Mouse (Mus musculus) liver (tissue): Measurements from ENCODE around the gene Rpsa.

ENCODE experiments used
- DNase-seq: peaks from one replicate; pipeline ENCODE4 v3.0.0-alpha.2; 2020; ENCODE audit warnings: mixed read lengths

The Rpsa gene

GRCm38 (mm10) chr9:120114051-120114788 lies 13.3 kb upstream of the Rpsa start:
- DNase-seq = no peak

- peak; percentile 83 for DNase-seq
Observed at GRCm38 (mm10) chr9:120114789-120115151, 12.7 kb upstream of the Rpsa start.

GRCm38 (mm10) chr9:120115580-120115979 lies 11.9 kb upstream of the Rpsa start:
- DNase-seq = peak; percentile 93

- peak; percentile 88 for DNase-seq
Observed at GRCm38 (mm10) chr9:120116184-120116624, 11.3 kb upstream of the Rpsa start.

- no peak for DNase-seq
Observed at GRCm38 (mm10) chr9:120118212-120118611, 9.3 kb upstream of the Rpsa start.

- DNase-seq = no peak
Observed at GRCm38 (mm10) chr9:120120503-120120902, 7.0 kb upstream of the Rpsa start.

GRCm38 (mm10) chr9:120126868-120127267 lies 621 bp upstream of the Rpsa start:
- peak; percentile 46 for DNase-seq

GRCm38 (mm10) chr9:120129276-120129675 lies 1.8 kb downstream of the Rpsa start:
- no peak for DNase-seq

GRCm38 (mm10) chr9:120131784-120132288 lies 4.3 kb downstream of the Rpsa start:
- no peak for DNase-seq

- DNase-seq = peak; percentile 38
Observed at GRCm38 (mm10) chr9:120132980-120133754, 5.7 kb downstream of the Rpsa start.

- no peak for DNase-seq
Observed at GRCm38 (mm10) chr9:120133755-120134475, 6.4 kb downstream of the Rpsa start.

GRCm38 (mm10) chr9:120134529-120135160 lies 7.2 kb downstream of the Rpsa start:
- DNase-seq = no peak

GRCm38 (mm10) chr9:120135454-120135853 lies 8.0 kb downstream of the Rpsa start:
- no peak for DNase-seq

GRCm38 (mm10) chr9:120140652-120141051 lies 13.2 kb downstream of the Rpsa start:
- peak; percentile 82 for DNase-seq

- DNase-seq = no peak
Observed at GRCm38 (mm10) chr9:120144474-120144873, 17.0 kb downstream of the Rpsa start.

GRCm38 (mm10) chr9:120149222-120149828 lies 21.8 kb downstream of the Rpsa start, which contains the start of gene Mobp:
Gene Mobp, plus strand, starts transcription at chr9:120149707.
- no peak for DNase-seq

- no peak for DNase-seq
Observed at GRCm38 (mm10) chr9:120151152-120151551, 23.7 kb downstream of the Rpsa start.

GRCm38 (mm10) chr9:120151906-120152399 lies 24.5 kb downstream of the Rpsa start:
- DNase-seq = no peak

GRCm38 (mm10) chr9:120158047-120158446 lies 30.6 kb downstream of the Rpsa start:
- peak; percentile 43 for DNase-seq

- no peak for DNase-seq
Observed at GRCm38 (mm10) chr9:120163862-120164261, 36.4 kb downstream of the Rpsa start.

GRCm38 (mm10) chr9:120167826-120168225 lies 40.3 kb downstream of the Rpsa start:
- DNase-seq = no peak

GRCm38 (mm10) chr9:120171295-120171694 lies 43.8 kb downstream of the Rpsa start:
- DNase-seq = peak; percentile 73
